Mouse (Mus musculus) gonadal fat pad, adult 2 months (tissue): Measurements from ENCODE around the gene Efemp2. TPM values are rescaled to one million over a fixed set of nuclear protein-coding genes. Genes with fewer than 3 reads are reported as not detected.

Experiments
- DNase-seq: peaks from one replicate; pipeline ENCODE4 v3.0.0-alpha.2; 2012; ENCODE audit warnings: low read depth
- polyA plus RNA-seq: library from polyadenylated mRNA; depleted of rRNA; stranded (reverse); fragments of >200 nt; gene quantifications from 2 replicates; pipeline ENCODE4 v1.2.3, GENCODE M21; 2012; rRNA removed

Efemp2 gene
- 73.5 and 79.0 TPM in 2 replicates for polyA plus RNA-seq

DNA sequence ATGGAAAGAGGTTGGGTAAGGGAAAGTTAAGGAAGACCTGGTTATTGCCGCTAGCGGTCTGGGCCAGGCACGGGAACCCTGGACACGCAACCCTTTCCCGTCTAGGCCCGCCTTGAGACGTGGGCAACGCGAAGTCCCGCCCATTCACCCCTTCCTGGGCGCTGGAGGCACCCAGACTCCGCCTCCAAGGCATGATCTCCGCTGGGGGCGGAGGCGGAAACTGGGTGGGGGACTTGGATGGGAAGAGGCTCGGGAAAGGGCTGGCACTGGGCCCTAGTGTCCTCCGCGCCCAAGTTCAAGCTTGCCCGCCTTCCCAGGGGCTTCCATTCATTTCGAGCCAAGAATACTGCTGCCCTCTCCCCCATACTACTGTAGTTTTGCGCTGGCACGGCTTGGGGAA lies at the start of gene Efemp2:
Gene Efemp2 (plus strand): TSS at position 235 of the 400 bp plus-strand sequence.
- DNase-seq, result no peak

DNA sequence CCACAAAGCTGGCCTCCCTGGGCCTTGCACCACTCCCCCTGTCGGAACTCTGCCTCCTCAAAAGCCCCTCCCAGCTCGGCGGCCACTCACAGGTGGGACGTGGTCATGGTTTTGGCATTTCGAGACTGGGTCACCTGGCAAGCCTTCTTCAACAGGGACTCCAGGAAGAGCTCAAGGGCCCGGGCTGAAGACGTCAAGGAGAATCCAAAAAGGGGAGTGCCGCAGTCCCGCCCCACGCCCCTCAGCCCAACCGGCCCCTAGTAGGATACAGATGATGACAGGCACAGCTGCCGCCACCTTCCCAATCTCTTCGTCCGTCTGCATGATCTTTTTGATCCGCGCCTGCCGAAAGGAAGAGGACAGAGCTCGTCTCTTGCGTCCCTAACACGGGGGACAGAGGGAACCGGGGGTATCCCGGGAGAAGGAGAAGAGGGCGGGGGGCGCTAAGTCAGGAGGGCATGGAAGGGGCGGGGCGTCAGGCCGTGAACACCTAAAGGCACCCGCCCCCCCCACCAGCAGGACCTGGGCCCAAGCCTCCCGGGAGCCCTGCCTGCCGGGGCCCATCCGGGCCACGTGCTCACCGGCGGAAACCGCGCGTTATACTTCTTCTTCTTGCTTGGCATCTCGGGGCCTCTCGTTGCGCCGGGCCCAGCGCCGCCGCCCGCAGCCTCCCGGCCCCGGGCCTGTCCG lies 49.5 kb upstream of the Efemp2 start:
- no peak for DNase-seq

DNA sequence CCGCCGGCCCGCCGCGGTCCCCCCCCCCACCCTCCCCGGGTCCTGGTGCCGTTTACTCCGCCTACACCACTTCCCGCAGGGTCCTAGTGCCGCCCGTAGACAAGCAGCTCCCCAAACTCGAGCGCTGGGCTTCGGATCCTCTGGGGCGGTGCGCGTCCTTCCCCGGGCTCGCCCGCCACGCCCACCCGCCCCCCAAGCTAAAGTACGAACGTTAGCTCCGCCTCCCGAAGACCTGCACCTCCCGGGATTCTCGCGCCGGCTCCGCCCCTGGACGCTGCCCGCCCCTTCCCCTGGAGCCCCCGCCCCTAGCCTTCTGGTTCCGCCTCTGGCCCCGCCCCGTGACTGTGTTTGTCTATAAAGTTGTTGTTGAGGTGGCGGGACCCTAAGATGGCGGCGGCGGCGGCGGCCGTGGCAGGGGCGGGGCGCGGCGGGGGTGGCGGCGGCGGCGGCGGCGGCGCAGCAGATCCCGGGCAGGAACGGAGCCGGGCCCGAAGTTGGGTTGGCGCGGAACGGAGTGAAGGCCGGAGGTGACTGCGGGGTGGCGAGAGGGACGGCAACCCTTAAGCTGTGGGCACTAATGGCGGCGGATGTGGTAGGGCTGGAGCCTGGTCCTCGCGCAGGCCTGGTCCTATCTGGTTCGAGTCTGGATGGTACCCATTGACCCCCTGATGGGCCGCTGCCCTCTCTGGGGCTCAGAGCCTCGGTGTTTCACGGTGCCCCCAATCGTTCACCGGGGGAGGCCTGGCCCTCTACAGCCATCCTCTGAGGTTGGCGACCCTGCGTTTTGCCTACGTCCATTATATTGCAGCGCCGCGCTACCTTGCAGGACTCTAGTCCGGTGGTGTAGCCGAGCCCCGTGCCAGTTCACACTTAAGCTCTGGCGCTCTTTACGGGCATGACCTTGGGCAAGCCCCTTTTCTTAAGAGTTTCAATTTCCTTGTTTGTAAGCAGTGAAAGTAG lies 48.7 kb upstream of the Efemp2 start, which contains the start of the genes Drap1 and AI837181:
Gene Drap1 (minus strand): TSS at position 198 of the 960 bp plus-strand sequence.
Gene AI837181 (plus strand): TSS at position 363 of the 960 bp plus-strand sequence.
- no peak for DNase-seq

DNA sequence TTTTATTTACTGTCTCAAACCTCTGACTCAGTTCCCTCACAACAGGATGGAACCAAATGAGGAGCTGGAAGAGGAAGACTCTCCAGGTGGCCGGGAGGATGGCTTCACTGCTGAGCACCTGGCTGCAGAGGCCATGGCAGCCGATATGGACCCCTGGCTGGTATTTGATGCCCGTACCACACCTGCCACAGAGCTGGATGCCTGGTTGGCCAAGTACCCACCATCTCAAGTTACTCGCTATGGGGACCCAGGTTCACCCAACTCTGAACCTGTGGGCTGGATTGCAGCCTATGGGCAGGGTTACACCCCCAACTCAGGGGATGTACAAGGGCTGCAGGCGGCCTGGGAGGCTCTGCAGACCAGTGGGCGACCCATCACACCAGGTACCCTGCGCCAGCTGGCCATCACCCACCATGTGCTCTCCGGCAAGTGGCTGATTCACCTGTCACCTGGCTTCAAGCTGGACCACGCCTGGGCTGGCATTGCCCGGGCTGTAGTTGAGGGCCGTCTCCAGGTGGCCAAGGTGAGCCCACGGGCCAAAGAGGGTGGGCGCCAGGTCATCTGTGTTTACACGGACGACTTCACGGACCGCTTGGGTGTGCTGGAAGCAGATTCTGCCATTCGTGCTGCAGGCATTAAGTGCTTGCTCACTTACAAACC lies 47.7 kb upstream of the Efemp2 start:
- DNase-seq, result no peak

DNA sequence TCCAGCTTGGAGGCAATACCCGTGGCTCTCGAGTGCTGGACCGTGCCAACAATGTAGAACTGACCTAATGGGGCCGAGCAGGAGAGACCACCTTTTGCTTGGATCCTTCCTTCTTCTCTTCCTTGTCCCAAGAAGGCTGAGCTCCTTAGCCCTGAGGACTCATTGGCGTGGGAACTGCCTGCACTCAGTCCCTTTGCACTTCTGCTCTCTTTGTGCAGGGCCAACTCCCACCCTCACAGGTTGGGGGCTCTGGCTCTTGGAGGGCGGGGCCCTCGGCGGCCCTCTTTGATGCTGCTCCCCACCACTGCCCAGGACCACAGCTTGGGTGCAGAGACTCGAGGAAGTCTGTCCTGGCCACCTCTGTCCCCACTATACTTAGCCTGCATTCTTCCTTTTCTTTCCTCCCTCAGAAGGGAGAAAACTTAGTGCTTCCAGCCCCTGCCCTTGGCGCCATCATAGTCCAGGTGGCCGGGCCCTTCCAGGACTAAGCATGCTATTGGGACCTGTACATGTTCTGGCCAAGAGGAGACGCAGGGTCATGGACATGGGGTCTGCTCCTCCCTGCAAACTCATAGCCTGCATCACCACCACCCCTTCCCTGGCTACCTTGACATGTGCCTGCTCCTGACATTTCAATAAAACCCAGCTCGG lies 47.0 kb upstream of the Efemp2 start:
- no peak for DNase-seq

DNA sequence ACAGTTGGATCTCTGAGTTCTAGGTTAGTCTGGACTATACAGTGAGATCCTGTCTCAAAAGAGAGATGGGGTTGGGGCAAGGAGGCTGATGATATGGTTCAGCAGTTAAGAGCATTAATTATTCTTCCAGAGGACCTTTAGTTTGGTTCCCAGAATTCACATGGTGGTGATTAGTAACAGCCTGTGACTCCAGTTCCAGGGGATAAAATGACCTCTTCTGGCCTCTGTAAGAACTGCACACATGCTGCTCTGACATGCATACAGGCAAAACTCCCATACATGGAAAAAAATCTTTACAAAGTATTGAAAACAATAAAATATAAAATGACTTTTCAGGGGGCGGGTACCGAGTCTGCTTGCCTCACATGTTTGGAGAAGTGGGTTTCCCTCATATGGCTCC lies 45.7 kb upstream of the Efemp2 start:
- DNase-seq, result no peak

DNA sequence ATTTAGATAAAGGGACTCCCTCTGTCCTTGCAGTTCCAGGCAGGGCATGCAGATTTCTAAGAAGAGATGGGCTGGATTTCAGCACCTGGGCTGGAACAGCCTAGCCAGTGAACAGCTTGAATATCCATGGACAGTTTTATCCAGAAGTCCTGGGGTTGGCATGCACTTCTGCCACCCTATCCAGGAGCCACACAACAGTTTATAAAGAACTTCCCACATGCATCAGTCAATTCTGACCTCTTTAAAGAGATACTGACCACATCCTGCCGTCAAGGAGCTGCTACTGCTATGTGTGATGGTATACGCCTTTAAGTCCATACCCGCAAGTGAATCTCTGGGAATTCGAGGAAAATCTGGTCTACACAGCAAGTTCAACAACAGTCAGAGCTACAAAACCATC lies 44.5 kb upstream of the Efemp2 start:
- no peak for DNase-seq

DNA sequence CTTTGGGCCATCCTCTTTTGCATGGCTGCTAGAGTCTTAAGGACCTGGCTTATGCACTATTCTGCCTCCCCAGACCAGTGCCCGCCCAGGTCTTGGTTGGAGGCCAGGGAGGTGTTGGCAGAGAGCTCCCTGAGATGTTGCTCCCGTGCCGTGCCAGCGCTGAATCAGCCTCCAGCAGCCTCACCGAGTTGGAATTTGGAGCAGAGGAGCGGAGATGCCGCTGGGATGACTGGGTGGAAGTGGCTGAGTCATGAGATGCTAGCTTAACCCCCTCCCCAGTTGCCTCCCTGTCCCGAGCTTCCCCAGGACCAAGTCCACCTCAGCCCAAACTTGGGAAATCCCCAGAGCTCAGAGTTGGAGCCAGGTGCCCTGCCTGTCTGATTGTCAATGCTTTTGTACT lies 43.9 kb upstream of the Efemp2 start:
- no peak for DNase-seq

DNA sequence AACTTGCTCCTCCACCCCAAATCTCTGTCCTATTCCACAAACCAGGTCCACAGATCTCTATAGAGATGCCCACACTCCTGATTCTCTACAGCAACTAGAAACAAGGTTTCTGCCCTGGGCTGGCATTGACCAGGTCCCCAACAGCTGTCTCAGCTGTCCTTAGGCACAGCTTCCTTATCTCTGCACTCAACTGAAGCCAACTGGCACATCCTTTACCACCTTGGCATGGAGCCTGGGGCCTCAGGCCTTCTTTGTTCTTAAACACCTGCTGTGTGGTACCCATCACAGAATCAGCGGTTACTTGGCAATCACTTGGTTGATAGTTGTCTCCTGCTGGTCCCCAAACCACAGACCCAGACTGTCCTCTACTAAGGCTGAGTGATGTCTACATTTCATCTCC lies 43.3 kb upstream of the Efemp2 start:
- no peak for DNase-seq

DNA sequence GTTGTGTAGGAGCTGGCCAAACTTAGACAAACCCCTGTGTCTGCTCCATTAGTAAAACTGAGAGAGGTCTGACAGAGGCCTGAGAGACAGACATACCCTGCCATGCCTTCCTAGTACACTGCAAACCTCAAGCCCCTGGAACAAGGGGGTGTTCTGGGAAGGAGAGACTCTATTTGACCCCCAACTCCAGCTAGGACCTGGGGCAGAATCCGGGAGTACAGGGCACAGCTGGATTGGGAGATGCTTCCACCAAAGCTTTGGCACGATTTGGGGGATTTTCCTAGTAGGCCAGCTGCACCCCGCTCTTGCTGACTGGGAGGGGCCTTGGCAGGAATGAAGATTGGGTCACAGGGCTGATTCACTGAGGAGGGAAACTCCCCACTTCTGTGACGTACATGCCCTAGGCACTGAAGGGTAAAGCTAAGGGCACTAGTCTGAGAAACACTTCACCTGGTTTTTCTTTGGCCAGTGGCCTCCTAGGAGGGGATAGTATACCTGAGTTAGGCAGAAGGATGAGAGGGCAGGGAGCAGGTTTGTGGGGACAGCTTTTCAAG lies 41.8 kb upstream of the Efemp2 start:
- DNase-seq, result no peak

DNA sequence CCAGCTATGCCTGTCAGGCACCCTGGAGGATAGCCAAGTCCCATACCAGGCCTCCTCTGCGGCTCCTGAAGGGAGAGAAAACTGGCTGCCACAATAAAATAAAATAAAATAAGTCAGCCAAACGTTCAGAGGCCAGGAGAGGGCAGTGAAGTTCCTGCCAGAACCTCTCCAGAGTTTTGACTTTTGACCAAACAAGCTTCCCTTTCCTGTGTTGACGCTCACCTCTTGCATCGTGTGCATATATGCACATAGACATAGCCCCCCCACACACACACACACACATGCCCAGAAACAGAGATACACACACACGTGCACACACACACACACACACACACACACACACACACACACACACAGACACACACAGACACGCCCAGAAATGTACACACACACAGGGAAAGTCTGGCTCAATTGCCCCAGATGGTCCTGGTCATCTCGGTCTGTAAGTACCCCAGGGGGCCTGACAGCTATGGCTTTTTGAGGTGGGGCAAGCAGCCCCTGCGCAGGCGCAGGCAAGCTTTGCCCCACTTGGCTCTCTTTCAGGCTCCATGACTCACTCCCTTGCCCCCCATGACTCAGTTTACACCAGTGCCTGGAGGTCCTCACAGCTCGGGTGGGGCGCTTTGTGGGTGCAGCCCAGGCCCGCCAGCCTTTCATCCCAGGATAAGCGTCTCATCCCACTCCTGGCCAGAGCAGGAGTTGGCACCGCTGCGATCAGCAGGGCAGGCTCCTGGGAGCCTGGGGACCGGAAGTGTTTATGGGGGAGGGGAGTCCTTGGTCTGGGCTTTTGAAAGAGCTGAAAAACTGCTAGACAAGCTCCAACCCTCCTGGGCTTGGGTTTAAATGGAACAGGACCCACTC lies 40.5 kb upstream of the Efemp2 start:
- no peak for DNase-seq

DNA sequence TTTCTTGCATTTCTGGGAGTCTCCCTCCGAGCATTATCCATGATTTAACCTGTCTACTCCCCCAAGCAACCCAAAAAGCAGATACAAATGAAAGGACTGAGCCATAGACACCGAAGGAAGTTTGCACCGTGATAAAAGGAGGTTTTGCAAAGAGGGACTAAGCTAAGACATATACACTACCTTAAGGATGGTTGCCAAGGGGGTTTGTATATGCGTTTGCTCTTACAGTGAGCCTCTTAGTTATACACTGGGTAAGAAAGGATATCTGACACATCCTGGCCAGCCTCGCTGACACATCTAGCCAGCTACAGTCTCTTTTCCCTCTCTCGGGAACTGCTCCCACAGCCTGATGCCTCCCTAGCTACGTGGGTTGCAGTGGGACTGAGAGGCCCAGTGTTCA lies 39.8 kb upstream of the Efemp2 start:
- DNase-seq, result no peak

DNA sequence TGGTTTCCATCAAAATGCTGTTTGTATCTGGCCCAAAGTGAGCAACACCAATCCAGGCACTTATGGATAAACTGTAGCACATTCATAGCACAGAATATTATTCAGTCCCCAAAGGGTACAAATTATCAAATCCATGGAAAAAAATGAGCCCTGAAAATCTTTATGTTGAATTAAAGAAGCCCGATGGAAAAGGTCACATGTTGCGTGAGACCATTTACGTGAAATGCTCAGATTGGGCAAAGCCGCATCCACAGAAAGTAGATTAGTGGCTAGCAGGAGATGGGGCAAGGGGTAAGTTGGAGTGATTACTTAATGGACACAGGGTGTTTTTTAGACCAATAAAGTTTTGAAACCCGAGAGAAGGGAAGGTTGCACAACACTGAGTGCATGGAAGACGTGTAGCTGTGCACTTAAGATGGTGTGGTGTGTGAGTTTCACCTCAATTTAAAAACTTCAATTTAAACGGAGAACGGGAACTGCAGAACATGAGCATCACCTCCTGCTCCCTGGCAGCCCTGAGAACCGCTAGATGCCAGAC lies 29.3 kb upstream of the Efemp2 start:
- DNase-seq, result no peak

DNA sequence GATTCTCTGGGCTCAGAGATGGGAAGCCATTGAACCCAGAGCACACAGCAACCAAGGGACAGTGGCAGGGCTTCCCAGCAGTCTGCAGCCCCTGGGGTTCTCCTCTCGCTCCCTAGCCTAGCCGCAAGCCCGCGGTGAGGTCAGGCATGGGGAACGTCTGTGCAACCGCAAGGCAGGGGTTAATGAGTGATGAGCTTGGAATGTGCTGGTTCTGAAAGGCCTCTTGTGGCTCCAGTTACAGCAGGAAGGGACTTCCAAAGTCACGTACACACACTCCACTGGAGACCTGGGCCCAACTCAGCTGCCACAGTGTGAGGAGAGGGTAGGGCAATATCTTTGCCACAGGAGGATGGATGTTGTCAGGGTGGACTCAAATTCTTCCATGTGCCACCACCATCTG lies 28.8 kb upstream of the Efemp2 start:
- DNase-seq, result no peak

DNA sequence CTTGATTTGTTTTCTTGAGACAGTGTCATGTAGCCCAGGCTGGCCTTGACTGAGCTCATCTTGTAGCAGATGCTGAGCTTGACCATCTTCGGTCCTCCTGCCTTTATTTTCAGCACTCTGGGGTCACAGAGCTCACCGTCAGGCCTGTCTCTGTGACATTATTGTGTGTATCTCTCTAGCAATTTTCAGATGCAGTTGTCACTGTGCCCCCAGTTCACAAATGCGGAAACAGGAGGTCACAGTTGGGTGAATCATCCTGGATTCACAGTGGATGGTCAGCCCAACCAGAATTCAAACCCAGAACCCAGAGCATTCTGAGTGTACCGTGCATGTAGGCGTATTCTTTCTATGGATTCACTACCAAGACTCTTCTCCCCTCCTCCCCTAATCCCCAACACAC lies 28.0 kb upstream of the Efemp2 start:
- no peak for DNase-seq

DNA sequence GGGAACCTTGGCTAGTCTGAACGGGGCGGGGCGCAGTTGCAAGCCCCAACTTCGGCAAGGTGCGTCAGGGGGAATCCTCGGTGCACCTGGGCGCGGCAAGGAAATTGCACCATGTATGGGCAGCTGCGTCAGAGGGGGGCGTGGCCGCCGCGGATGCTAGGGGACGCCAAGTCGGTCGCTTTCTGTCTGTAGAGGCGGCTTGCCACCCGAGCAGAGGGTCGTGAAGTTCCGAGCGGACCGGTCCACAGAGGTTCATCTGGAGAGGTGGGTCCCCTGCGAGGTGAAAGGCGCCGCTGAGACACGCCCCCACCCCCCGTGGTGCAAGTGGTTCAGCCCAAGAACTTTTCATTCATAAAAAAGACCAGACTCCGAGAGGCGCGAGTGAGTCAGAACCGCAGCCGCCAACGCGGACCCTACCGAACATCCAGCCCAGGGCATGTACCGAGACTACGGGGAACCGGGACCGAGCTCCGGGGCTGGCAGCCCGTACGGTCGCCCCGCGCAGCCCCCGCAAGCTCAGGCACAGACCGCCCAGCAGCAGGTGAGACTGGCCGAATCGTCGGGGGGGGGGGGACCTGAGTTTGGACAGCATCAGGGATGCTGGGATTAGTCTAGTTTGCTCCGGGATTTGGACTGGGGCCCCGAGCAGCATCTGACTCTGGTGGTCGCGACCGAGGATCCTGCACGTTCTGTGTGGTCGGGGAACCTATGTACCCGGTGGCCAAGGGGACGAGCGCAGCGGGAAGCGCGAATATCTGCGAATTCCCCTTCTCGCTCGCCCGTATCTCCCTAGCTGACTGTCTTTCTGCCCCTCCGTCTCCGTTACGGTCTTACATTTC lies 26.0 kb upstream of the Efemp2 start, which contains the start of gene Fosl1:
Gene Fosl1 (plus strand): TSS at position 33 of the 839 bp plus-strand sequence.
- no peak for DNase-seq

DNA sequence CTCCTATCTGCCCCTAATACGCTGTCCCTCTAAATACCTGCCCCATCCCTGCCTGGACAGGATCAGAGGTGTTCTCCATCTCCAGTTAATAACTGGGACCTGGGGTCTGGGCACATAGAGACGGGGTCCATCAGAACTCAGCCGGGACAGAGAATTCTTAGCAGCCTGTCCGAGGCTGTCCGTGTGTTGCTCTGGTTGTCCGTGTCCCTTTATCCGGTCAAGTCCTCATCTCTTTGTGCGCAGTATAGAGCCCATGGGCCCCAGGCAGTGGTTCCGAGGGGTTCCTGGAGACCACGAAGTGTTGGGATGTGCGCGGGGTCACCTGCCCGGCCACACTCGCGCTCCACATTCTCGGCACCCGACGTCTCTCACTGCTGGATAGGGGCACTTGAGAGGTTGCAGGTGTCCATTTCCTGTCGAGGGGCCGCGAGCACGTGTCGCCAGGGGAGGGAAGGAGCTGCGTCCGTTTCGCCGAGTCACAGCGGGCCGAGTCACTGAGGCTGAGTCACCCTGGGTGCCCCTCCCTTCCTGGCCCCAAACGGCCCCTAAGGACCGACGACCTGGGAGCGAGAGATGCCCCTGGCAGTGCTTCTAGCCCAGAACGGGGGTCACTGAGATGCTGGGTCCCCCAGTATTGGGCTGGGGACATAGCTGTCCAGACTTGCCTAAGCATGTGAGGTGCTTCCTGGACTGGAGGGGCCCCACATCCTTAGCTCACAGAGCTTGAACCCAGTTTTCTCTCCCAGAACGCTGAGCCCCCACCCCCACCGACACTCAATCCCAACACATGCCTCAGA lies 25.2 kb upstream of the Efemp2 start:
- no peak for DNase-seq

DNA sequence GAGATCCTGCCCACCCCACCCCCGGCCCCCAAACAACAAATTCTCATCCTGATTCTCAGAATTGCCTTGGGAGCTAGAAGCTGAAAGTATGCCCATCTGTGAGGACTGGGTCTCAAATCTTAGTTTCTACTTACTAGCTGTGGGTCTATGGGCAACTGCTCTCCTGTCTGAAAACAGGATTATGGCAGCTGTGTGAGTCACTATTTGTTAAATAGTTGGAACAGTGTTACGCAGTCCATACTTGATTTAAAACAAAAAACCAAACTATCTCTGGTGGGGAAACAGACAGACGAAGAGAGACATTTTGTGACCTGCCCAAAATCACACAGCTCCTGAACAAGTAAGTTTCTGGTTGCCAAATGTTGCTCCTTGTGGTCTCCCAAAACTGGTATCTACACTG lies 24.1 kb upstream of the Efemp2 start:
- DNase-seq, result no peak
